Mouse (Mus musculus) olfactory bulb, adult 2 months (tissue): ENCODE results near the gene Lcn12.
A peak's percentile ranks its signal among the peaks of the same experiment; 100 is the strongest.

Experiments used
- CTCF ChIP-seq: fragments of 200-500 bp; IDR thresholded peaks from 2 replicates; pipeline ENCODE4 v1.5.1; 2012; ENCODE audit warnings: low read depth, mild to moderate bottlenecking, low read length, moderate library complexity; ENCODE audit not compliant: insufficient read depth
- POLR2A ChIP-seq: fragments of 200-500 bp; IDR thresholded peaks from 2 replicates; pipeline ENCODE4 v1.6.1; 2012; ENCODE audit warnings: mild to moderate bottlenecking, low read depth, low read length, moderate library complexity; ENCODE audit not compliant: insufficient read depth

GRCm38 (mm10) chr2:25460551-25461309, 33.0 kb downstream of the Lcn12 start, which contains the start of gene Paxx:
- no peak for TF ChIP-seq CTCF
- TF ChIP-seq POLR2A = peak; percentile 58; the same call in 1 of the 2 replicates
